Mouse (Mus musculus): Measurements from ENCODE around the gene Igsf11.

Gene Igsf11

GRCm38 (mm10) chr16:38892371-38892770 is at the start of gene Igsf11:
Gene Igsf11 (plus strand): TSS chr16:38892671.
- in situ Hi-C loops (cut with MboI) = no loop called here

- in situ Hi-C loops (cut with MboI) = no loop called here
These were observed 34.2 kb upstream of the Igsf11 start for GRCm38 (mm10) chr16:38858120-38858749.

GRCm38 (mm10) chr16:38860548-38860947 is 31.9 kb upstream of the Igsf11 start:
- in situ Hi-C loops (cut with MboI) = no loop called here

DNA sequence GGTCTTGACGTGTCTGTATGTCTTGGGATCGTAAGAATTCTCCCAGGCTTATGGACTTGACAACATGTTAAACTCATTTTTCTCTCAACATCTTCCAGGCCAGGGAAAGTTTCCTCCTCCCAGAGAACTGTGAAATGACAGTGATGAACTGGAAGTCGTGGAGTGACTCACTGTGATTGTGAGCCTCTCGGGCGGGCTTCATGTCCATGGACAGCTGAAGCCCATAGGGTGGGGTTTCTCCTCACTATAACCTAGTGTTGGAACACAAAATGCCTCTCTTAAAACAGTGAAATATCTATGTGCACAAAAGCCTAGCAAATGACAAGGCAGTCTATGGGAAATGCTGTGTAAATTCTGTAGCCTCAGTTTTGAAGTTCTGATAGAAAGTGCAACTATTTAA is 28.1 kb upstream of the Igsf11 start:
- in situ Hi-C loops (cut with MboI) = no loop called here

DNA sequence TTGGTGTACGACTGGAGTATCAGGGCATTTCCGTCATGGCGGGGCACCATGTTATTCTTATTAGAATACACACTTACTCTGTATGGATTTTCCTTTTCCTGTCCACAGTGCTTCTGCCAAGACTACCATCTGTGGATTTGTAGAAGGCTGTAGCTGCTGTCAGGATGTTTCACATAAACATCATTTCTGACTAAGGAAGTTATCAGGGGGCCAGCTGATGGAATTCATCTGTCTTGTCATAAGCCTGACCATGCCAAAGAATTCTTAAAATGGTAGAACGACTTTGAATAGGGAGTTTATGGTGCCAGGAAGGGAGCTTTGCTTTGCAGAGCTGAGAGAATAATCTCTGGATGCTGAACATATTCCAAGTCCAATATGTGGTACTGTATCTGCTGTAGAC is 19.2 kb upstream of the Igsf11 start:
- in situ Hi-C loops (cut with MboI) = no loop called here

DNA sequence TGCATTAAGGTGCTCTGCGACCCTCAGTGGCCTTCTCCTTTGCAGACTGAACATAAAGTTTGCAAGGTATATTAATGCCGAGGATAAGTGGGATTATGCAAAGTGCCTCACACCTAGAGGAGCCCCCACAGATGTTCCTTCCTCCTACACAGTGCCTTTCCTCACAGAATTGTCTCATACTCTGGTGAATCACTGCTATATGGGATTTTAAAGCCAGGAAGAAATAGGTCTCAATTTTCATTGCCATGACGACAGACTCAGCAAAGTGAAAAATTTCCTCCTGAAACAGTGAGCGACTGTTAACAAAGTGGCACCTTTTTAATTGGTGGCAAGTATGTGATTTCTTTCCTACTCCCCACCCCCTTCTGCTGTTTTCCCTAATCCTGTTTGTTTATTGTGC is 18.0 kb upstream of the Igsf11 start:
- in situ Hi-C loops (cut with MboI) = no loop called here

DNA sequence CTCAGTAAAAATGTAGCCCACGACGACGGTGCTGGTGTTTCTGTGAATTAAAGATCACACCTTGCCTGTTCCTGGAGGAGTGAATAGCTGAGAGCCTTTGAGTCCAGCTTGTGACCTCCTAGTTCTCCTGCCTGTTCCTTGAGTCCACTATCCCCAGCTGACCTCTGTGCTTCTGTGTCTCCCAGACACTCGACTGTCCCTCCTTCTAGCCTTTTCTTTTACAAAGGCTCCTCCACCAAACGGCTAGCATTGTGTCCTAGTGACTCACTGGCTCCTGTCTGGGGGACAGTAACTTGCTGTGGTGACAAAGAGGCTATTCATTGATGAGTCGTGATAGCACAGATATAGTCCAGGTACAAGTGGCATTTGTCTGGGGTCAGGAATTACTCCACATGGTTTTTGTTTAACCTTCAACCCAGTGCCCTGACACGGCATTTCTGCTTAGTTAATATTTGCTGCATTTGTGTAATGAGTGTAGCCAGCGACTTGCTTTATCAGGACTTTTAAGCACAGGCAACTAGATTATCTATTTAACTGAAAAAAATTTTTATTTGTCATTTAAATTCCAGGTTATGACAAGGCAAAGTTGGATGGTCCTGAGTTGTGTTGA is 6.5 kb downstream of the Igsf11 start:
- in situ Hi-C loops (cut with MboI) = no loop called here

- in situ Hi-C loops (cut with MboI) = no loop called here
These were observed 7.6 kb downstream of the Igsf11 start for GRCm38 (mm10) chr16:38900024-38900423.

GRCm38 (mm10) chr16:38902111-38902778 is 9.8 kb downstream of the Igsf11 start:
- in situ Hi-C loops (cut with MboI) = no loop called here

DNA sequence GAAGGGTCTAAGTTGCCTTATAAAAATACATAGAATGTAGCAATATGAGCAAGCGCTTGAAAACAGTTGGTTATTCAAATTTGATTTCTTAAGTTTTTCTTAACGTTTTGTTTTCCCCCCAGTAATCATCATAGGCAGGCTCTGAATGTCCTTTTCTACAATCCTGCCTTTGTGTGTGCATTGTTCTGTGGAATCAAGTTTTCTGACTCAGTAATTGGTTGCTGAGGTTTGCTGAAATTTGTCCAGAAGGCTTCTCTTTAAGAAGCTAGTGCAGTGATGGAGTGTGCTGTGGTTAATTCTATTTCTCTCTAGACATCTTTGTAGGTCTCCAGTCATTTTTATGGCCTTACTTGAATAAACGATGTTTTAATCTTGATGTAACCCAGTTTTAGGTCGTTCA is 10.5 kb downstream of the Igsf11 start:
- in situ Hi-C loops (cut with MboI) = no loop called here

GRCm38 (mm10) chr16:38904202-38904601 is 11.7 kb downstream of the Igsf11 start:
- in situ Hi-C loops (cut with MboI) = no loop called here

GRCm38 (mm10) chr16:38905911-38906310 is 13.4 kb downstream of the Igsf11 start:
- in situ Hi-C loops (cut with MboI) = no loop called here

GRCm38 (mm10) chr16:38908304-38908703 is 15.8 kb downstream of the Igsf11 start:
- in situ Hi-C loops (cut with MboI) = no loop called here

GRCm38 (mm10) chr16:38909506-38909905 is 17.0 kb downstream of the Igsf11 start:
- in situ Hi-C loops (cut with MboI) = no loop called here

DNA sequence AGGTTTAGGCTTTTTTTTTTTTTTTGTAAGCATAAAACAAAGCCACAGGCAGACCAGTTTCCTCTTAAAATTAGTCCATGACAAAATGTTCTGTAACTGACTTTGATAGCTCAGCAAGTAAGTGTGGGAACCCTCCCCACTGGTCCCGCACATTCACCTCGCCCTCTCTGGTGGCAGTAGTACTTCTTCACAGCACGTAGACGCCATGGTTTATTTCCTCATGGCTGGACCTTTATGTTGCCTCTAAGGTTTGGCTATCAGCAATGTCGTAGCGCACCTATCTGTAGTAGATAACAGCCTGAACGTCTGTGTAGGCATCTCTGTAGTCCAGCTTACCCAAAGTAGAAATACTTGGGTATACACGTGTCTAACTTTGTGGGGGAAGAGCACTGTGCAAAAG is 17.6 kb downstream of the Igsf11 start:
- in situ Hi-C loops (cut with MboI) = no loop called here

- in situ Hi-C loops (cut with MboI) = no loop called here
These were observed 23.0 kb downstream of the Igsf11 start for GRCm38 (mm10) chr16:38915451-38915850.

GRCm38 (mm10) chr16:38916053-38916786 is 23.7 kb downstream of the Igsf11 start:
- in situ Hi-C loops (cut with MboI) = no loop called here

- in situ Hi-C loops (cut with MboI) = no loop called here
These were observed 24.4 kb downstream of the Igsf11 start for GRCm38 (mm10) chr16:38916885-38917284.

DNA sequence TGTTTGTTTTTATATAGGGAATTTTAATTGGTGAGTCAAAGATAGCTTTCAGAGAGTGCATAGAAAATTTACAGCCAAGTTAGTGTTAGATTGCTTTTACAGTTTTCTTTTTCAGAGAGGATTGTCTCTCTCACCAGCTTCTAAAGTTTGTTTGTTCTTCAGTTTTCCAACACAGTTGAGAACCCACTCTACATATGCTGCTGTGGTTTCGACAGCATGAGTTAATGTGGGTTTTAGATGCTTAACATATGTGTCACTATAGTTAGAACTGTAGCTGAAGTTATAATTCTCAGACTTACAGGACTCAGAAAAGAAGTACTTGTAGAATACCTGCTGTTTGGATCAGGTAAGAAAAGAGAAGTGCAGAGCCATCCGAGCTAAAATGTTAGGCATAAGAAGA is 25.6 kb downstream of the Igsf11 start:
- in situ Hi-C loops (cut with MboI) = no loop called here

- in situ Hi-C loops (cut with MboI) = no loop called here
These were observed 28.0 kb downstream of the Igsf11 start for GRCm38 (mm10) chr16:38920488-38920887.

- in situ Hi-C loops (cut with MboI) = no loop called here
These were observed 32.5 kb downstream of the Igsf11 start for GRCm38 (mm10) chr16:38924940-38925339.

- in situ Hi-C loops (cut with MboI) = no loop called here
These were observed 36.3 kb downstream of the Igsf11 start for GRCm38 (mm10) chr16:38928760-38929159.

DNA sequence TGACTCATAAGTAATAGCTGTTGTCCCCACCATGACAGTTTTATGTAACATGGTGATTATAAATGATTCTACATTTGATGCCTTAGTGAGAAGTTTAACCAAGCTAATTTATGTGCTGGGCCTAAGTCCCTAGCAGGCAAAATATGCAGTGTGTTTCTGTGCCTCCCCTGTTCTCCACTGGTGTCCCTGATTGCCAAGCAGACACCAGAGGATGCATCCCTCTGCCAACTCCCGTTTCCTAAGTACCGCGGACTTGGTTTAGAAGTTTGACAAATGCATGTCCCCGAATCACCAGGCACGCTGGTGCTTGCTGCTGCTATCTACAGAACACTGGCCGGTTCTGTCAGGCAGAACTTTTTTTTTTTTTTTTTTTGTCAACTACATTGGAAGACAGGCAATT is 39.0 kb downstream of the Igsf11 start:
- in situ Hi-C loops (cut with MboI) = no loop called here

Data from mature B cell (primary cell).